Mouse (Mus musculus): ENCODE results near the gene Prpf38b.

GRCm38 (mm10) chr3:108911081-108911547, 413 bp downstream of the Prpf38b start:
- TF ChIP-seq CTCF (IDR thresholded peaks at IDR 0.05; ENCODE audit: insufficient read depth, low read depth, low read length), result no peak
- no peak for TF ChIP-seq POLR2A (IDR thresholded peaks at IDR 0.05; ENCODE audit: insufficient read depth, low read depth, low read length)

All from olfactory bulb, adult 2 months (tissue).